Mouse (Mus musculus) ES-Bruce4 (cell line): ENCODE measurements around the gene Smtnl1.

Experiments
- CTCF ChIP-seq: IDR thresholded peaks from one replicate; pipeline ENCODE4 v1.8.1; 2011; ENCODE audit warnings: low read depth, low read length
- EP300 ChIP-seq: IDR thresholded peaks from 2 replicates; pipeline ENCODE4 v1.6.1; 2011; ENCODE audit warnings: low read depth, low read length; ENCODE audit not compliant: insufficient read depth

DNA sequence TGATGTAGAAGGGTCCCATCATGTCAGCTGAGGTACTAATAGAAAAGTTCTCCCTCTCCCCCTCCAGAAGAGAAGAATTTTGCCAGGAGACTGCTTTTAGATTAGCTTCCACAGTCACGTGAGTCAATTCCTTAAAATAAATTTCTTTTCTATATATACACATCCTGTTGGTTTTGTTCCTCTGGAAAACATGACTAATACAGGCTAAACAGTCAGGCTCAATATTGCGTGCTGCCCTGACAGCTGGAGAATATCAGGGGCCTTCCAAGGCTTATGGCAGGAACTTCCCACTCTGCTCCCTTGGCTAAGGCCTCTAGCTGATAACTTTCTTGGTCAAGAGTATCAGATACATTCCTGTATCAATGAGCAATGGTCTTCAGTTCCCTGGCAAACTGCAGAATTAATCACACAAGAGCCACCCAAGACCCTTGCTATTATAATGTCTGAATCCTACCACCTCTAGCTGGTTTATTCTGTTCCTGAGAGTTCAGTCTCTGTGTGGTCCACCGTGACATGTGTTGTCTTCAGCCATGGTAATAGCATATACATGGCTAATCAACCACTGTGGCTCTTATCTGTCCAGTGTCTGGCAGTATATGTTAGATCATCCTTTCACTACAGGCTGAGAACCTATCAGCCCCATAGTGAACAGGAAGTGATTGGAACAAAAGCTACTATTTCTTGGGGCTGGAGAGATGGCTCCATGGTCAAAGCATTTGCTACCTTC is 38.4 kb downstream of the Smtnl1 start:
- TF ChIP-seq EP300, result no peak
- TF ChIP-seq CTCF, result no peak
